10 mouse cellular contexts compared by ENCODE assay signal in the genomic region with DNA sequence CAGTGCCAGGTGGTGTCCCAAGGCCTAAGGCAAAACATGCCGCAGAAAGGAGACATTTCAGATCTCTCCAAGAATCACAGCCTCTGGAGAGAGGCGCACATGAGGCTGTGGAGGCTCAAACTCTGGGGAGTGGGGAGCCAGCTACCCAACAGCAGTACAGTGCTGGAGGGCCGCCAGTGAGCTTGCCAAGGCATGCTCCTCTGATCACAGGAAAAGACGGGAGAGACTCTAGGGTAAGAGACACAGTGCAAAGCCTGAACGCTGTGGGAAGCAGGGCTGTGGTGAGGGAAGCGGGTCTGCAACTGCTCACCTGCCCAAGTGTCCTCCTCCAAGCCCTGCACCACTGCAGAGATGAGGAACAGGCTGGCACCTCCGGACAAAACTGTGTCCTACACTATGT. TPM values are rescaled to one million over a fixed set of nuclear protein-coding genes. Genes with fewer than 3 reads are reported as not detected.
DNase-seq lines count a peak whose midpoint lies in the region; ATAC-seq and TF ChIP-seq lines count a peak whose summit lies in the region.
"Had no signal": no experiment of that assay in that cellular context is flagged by ENCODE, and none has a peak within 500 bp of the region (broad histone marks: within the 10 kb centered on the region; RNA-seq: fewer than 3 reads in every experiment).

No protein-coding gene starts in this region.

- peak overlapping the region; percentile 51; the same call in 1 of the 2 replicates for H3K4me2 ChIP-seq in stomach, embryonic 14.5 days (replicated peaks; ENCODE audit: low read depth, low read length)
- no peak overlapping the region for H3K4me2 ChIP-seq in stomach, postnatal 0 days (replicated peaks; ENCODE audit: low read depth)
- peak overlapping the region; percentile 88 for H3K4me2 ChIP-seq in kidney, embryonic 15.5 days
- peak overlapping the region; percentile 85; the same call in 1 of the 2 replicates for H3K4me2 ChIP-seq in stomach, embryonic 15.5 days

- H3K9ac ChIP-seq in heart, adult 2 months (ENCODE audit: low read depth, low read length) = no peak overlapping the region
- H3K9ac ChIP-seq in stomach, embryonic 14.5 days (replicated peaks; ENCODE audit: low read depth, low read length) = no peak overlapping the region
- H3K9ac ChIP-seq in stomach, postnatal 0 days (ENCODE audit: low read length) = no peak overlapping the region
- no peak overlapping the region for H3K9ac ChIP-seq in kidney, embryonic 15.5 days
- no peak overlapping the region for H3K9ac ChIP-seq in stomach, embryonic 15.5 days

- no peak overlapping the region for H3K4me3 ChIP-seq in heart, adult 2 months
- no peak overlapping the region for H3K4me3 ChIP-seq in heart, embryonic 10.5 days
- H3K4me3 ChIP-seq in stomach, embryonic 14.5 days (ENCODE audit: low read depth, low read length) = no peak overlapping the region
- H3K4me3 ChIP-seq in stomach, postnatal 0 days (ENCODE audit: low read depth, low read length) = no peak overlapping the region
- peak overlapping the region; percentile 60 for H3K4me3 ChIP-seq in kidney, embryonic 15.5 days (replicated peaks)
- peak overlapping the region; percentile 54; the same call in 1 of the 2 replicates for H3K4me3 ChIP-seq in stomach, embryonic 15.5 days (replicated peaks)

- WGBS in heart, adult 2 months = 42% methylated on average over 7 of the region's 7 CpGs
- WGBS in heart, embryonic 10.5 days = 48% methylated on average over 7 of the region's 7 CpGs
- 46% methylated on average over 7 of the region's 7 CpGs for WGBS in stomach, embryonic 14.5 days
- 49% methylated on average over 7 of the region's 7 CpGs for WGBS in stomach, postnatal 0 days
- WGBS in kidney, embryonic 15.5 days = 59% methylated on average over 7 of the region's 7 CpGs
- 46% methylated on average over 7 of the region's 7 CpGs for WGBS in stomach, embryonic 15.5 days

- no peaks in the 10 kb centered on the region for H3K79me2 ChIP-seq in heart, adult 2 months (replicated peaks; ENCODE audit: control insufficient read depth, insufficient read depth, low read length)

- peak; percentile 7; the same call in 1 of the 2 replicates for ATAC-seq in stomach, embryonic 14.5 days (ENCODE audit: insufficient number of reproducible peaks, insufficient read depth, low FRiP score, low read depth)
- no peak for ATAC-seq in stomach, postnatal 0 days (ENCODE audit: low FRiP score, low TSS enrichment)
- no peak for ATAC-seq in kidney, embryonic 15.5 days (replicated peaks; ENCODE audit: low FRiP score)
- ATAC-seq in stomach, embryonic 15.5 days (ENCODE audit: insufficient read depth, low FRiP score, low read depth) = no peak

- TF ChIP-seq POLR2A in heart, adult 2 months (IDR thresholded peaks at IDR 0.05; ENCODE audit: insufficient read depth, low read depth, low read length) = no peak

- H3K27me3 ChIP-seq in heart, adult 2 months (ENCODE audit: control insufficient read depth, insufficient read depth, low read length) = 0 out of 2 replicates have a peak, but pooled peaks cover 2% of the 10 kb centered on the region
- H3K27me3 ChIP-seq in heart, embryonic 10.5 days (ENCODE audit: insufficient read depth, poor library complexity, severe bottlenecking) = peaks cover 39% of the 10 kb centered on the region
- no peaks in the 10 kb centered on the region for H3K27me3 ChIP-seq in stomach, embryonic 14.5 days (ENCODE audit: control insufficient read depth, insufficient read depth, low read length)
- H3K27me3 ChIP-seq in stomach, postnatal 0 days (ENCODE audit: control insufficient read depth, insufficient read depth, low read length) = no peaks in the 10 kb centered on the region
- H3K27me3 ChIP-seq in kidney, embryonic 15.5 days = peaks cover 3% of the 10 kb centered on the region; the same call in 1 of the 2 replicates
- H3K27me3 ChIP-seq in stomach, embryonic 15.5 days (replicated peaks) = 0 out of 2 replicates have a peak, but pooled peaks cover 4% of the 10 kb centered on the region

- H3K9me3 ChIP-seq in heart, embryonic 10.5 days = no peaks in the 10 kb centered on the region
- H3K9me3 ChIP-seq in stomach, embryonic 14.5 days (ENCODE audit: control insufficient read depth, low read depth, low read length) = no peaks in the 10 kb centered on the region
- H3K9me3 ChIP-seq in stomach, postnatal 0 days (ENCODE audit: control insufficient read depth, low read length) = no peaks in the 10 kb centered on the region
- H3K9me3 ChIP-seq in kidney, embryonic 15.5 days (replicated peaks) = no peaks in the 10 kb centered on the region
- H3K9me3 ChIP-seq in stomach, embryonic 15.5 days = no peaks in the 10 kb centered on the region

- TF ChIP-seq CTCF in heart, adult 2 months (IDR thresholded peaks at IDR 0.05) = no peak
- TF ChIP-seq CTCF in stomach, postnatal 0 days (IDR thresholded peaks at IDR 0.05; ENCODE audit: low read depth) = no peak

- intact Hi-C loops in heart, adult 2 months (cut with DNase I) = loop anchor here (1.0 to 2.0 kb wide), 2 partner anchors 197 to 274 kb away; no protein-coding TSS in a partner anchor

- DNase-seq in heart, adult 2 months = peak; percentile 4 to 22
- DNase-seq in heart, embryonic 10.5 days (ENCODE audit: low spot score) = no peak
- DNase-seq in stomach, postnatal 0 days (ENCODE audit: low spot score) = no peak
- DNase-seq in thymus, postnatal 10 days (ENCODE audit: low spot score in 2 of 2) = no peak
- DNase-seq in spleen, adult 18-20 months = no peak

- H3K4me1 ChIP-seq in heart, adult 2 months (ENCODE audit: control insufficient read depth, insufficient read depth, low read length) = no peaks in the 10 kb centered on the region
- peaks cover 5% of the 10 kb centered on the region; the same call in 1 of the 2 replicates for H3K4me1 ChIP-seq in heart, embryonic 10.5 days
- no peaks in the 10 kb centered on the region for H3K4me1 ChIP-seq in stomach, embryonic 14.5 days (ENCODE audit: control insufficient read depth, insufficient read depth, low read length)
- no peaks in the 10 kb centered on the region for H3K4me1 ChIP-seq in stomach, postnatal 0 days (replicated peaks; ENCODE audit: control insufficient read depth, insufficient read depth)
- peaks cover 3% of the 10 kb centered on the region; the same call in 1 of the 2 replicates for H3K4me1 ChIP-seq in kidney, embryonic 15.5 days
- H3K4me1 ChIP-seq in stomach, embryonic 15.5 days = peaks cover 3% of the 10 kb centered on the region; the same call in 1 of the 2 replicates

- H3K36me3 ChIP-seq in heart, adult 2 months (ENCODE audit: control insufficient read depth, insufficient read depth, low read length) = no peaks in the 10 kb centered on the region
- no peaks in the 10 kb centered on the region for H3K36me3 ChIP-seq in heart, embryonic 10.5 days
- no peaks in the 10 kb centered on the region for H3K36me3 ChIP-seq in stomach, embryonic 14.5 days (ENCODE audit: control insufficient read depth, insufficient read depth, low read length)
- no peaks in the 10 kb centered on the region for H3K36me3 ChIP-seq in stomach, postnatal 0 days (ENCODE audit: control insufficient read depth, insufficient read depth, low read length)
- no peaks in the 10 kb centered on the region for H3K36me3 ChIP-seq in kidney, embryonic 15.5 days
- H3K36me3 ChIP-seq in stomach, embryonic 15.5 days = no peaks in the 10 kb centered on the region

- no peak overlapping the region for H3K27ac ChIP-seq in heart, adult 2 months
- H3K27ac ChIP-seq in heart, embryonic 10.5 days = no peak overlapping the region
- no peak overlapping the region for H3K27ac ChIP-seq in stomach, embryonic 14.5 days (ENCODE audit: low read length)
- H3K27ac ChIP-seq in stomach, postnatal 0 days (replicated peaks) = no peak overlapping the region
- H3K27ac ChIP-seq in kidney, embryonic 15.5 days = no peak overlapping the region
- H3K27ac ChIP-seq in stomach, embryonic 15.5 days = no peak overlapping the region

- no peak for TF ChIP-seq EP300 in heart, adult 2 months (IDR thresholded peaks at IDR 0.05; ENCODE audit: insufficient read depth, low read depth, low read length)
- TF ChIP-seq EP300 in stomach, postnatal 0 days (optimal IDR thresholded peaks at IDR 0.05) = no peak

RNA-seq across cellular contexts. Expression of a gene that starts 1.1 kb away (rescaled TPM):
- total RNA-seq in heart, adult 2 months (2021) = 1 to 10 TPM; 1.4 to 1.6 TPM
- 2.2 and 2.4 TPM in 2 replicates for polyA plus RNA-seq in heart, adult 2 months (2012; rRNA removed)
- 0.70 and 0.76 TPM in 2 replicates for polyA plus RNA-seq in heart, embryonic 10.5 days (2016; fragmentation: Nextera tagmentation; extraction: Ambion mirVana)
- polyA plus RNA-seq in stomach, embryonic 14.5 days (2014; fragmentation: Nextera tagmentation; extraction: Ambion mirVana) = 0.91 and 1.2 TPM in 2 replicates
- 10.7 and 11.2 TPM in 2 replicates for polyA plus RNA-seq in stomach, postnatal 0 days (2015; fragmentation: Nextera tagmentation; extraction: Ambion mirVana)
- polyA plus RNA-seq in kidney, embryonic 15.5 days (2015; fragmentation: Nextera tagmentation; extraction: Ambion mirVana) = 26.9 and 30.5 TPM in 2 replicates
- polyA plus RNA-seq in stomach, embryonic 15.5 days (2015; fragmentation: Nextera tagmentation; extraction: Ambion mirVana) = 1.3 and 2.3 TPM in 2 replicates

RNA-seq across cellular contexts. Expression of a gene that starts 3.1 kb away (rescaled TPM):
- not detected for total RNA-seq in heart, adult 2 months (2021)
- polyA plus RNA-seq in heart, adult 2 months (2012; rRNA removed) = not detected in 2 replicates
- polyA plus RNA-seq in heart, embryonic 10.5 days (2016; fragmentation: Nextera tagmentation; extraction: Ambion mirVana) = not detected in 2 replicates
- not detected in 2 replicates for polyA plus RNA-seq in stomach, embryonic 14.5 days (2014; fragmentation: Nextera tagmentation; extraction: Ambion mirVana)
- polyA plus RNA-seq in stomach, postnatal 0 days (2015; fragmentation: Nextera tagmentation; extraction: Ambion mirVana) = not detected in 2 replicates
- not detected in 2 replicates for polyA plus RNA-seq in kidney, embryonic 15.5 days (2015; fragmentation: Nextera tagmentation; extraction: Ambion mirVana)
- not detected in 2 replicates for polyA plus RNA-seq in stomach, embryonic 15.5 days (2015; fragmentation: Nextera tagmentation; extraction: Ambion mirVana)
- total RNA-seq: CH12.LX had no signal
- polyA plus RNA-seq: heart, postnatal 0 days had no signal

RNA-seq across cellular contexts. Expression of a gene that starts 53.1 kb away (rescaled TPM):
- total RNA-seq in heart, adult 2 months (2021) = not detected
- polyA plus RNA-seq in heart, adult 2 months (2012; rRNA removed) = 0.06 TPM in 1 of 2 replicates, not detected in the other
- polyA plus RNA-seq in heart, embryonic 10.5 days (2016; fragmentation: Nextera tagmentation; extraction: Ambion mirVana) = not detected in 2 replicates
- not detected in 2 replicates for polyA plus RNA-seq in stomach, embryonic 14.5 days (2014; fragmentation: Nextera tagmentation; extraction: Ambion mirVana)
- polyA plus RNA-seq in stomach, postnatal 0 days (2015; fragmentation: Nextera tagmentation; extraction: Ambion mirVana) = 0.07 TPM in 1 of 2 replicates, not detected in the other
- polyA plus RNA-seq in kidney, embryonic 15.5 days (2015; fragmentation: Nextera tagmentation; extraction: Ambion mirVana) = 7.6 and 9.8 TPM in 2 replicates
- not detected in 2 replicates for polyA plus RNA-seq in stomach, embryonic 15.5 days (2015; fragmentation: Nextera tagmentation; extraction: Ambion mirVana)
- total RNA-seq: CH12.LX had no signal
- polyA plus RNA-seq: heart, postnatal 0 days had no signal

RNA-seq across cellular contexts. Expression of a gene that starts 53.5 kb away (rescaled TPM):
- total RNA-seq in heart, adult 2 months (2021) = under 1 TPM; 0.13 to 0.32 TPM
- 0.20 and 0.82 TPM in 2 replicates for polyA plus RNA-seq in heart, adult 2 months (2012; rRNA removed)
- polyA plus RNA-seq in heart, embryonic 10.5 days (2016; fragmentation: Nextera tagmentation; extraction: Ambion mirVana) = 0.87 and 1.2 TPM in 2 replicates
- 0.65 and 0.66 TPM in 2 replicates for polyA plus RNA-seq in stomach, embryonic 14.5 days (2014; fragmentation: Nextera tagmentation; extraction: Ambion mirVana)
- polyA plus RNA-seq in stomach, postnatal 0 days (2015; fragmentation: Nextera tagmentation; extraction: Ambion mirVana) = 0.18 TPM in 2 replicates
- 2.6 and 6.2 TPM in 2 replicates for polyA plus RNA-seq in kidney, embryonic 15.5 days (2015; fragmentation: Nextera tagmentation; extraction: Ambion mirVana)
- 0.85 and 0.89 TPM in 2 replicates for polyA plus RNA-seq in stomach, embryonic 15.5 days (2015; fragmentation: Nextera tagmentation; extraction: Ambion mirVana)

Comparison
In these comparisons a context has a peak if more than half of its experiments do, and no peak if none do; other contexts are left out.
1. DNase-seq: peak in heart, adult 2 months (2 of 2); none in heart, embryonic 10.5 days (single experiment), stomach, postnatal 0 days (single experiment), thymus, postnatal 10 days (0 of 2) and spleen, adult 18-20 months (0 of 2).
2. H3K4me3 ChIP-seq: peak in kidney, embryonic 15.5 days (single experiment) and stomach, embryonic 15.5 days (single experiment); none in heart, adult 2 months (single experiment), heart, embryonic 10.5 days (single experiment), stomach, embryonic 14.5 days (single experiment) and stomach, postnatal 0 days (single experiment).